Mouse (Mus musculus) mature B cell (primary cell): ENCODE results near the gene Pex11b.
"Not testable (repeated sequence)": the region's sequence is repeated elsewhere in the genome, so short reads cannot be mapped to it uniquely, and the experiment has no call there.

ENCODE experiments used
- in situ Hi-C: fragments of 300-500 bp; cut with MboI; formaldehyde crosslinking; loops from 2 replicates; pipeline ENCODE4 v1.14.3; 2019

Gene Pex11b

GRCm38 (mm10) chr3:96675171-96675570 lies 40.0 kb downstream of the Pex11b start:
- in situ Hi-C loops, result no loop called here

GRCm38 (mm10) chr3:96675690-96676089 lies 40.5 kb downstream of the Pex11b start:
- in situ Hi-C loops, result no loop called here

GRCm38 (mm10) chr3:96678456-96678855 lies 43.3 kb downstream of the Pex11b start:
- in situ Hi-C loops, result no loop called here

- in situ Hi-C loops, result no loop called here
Observed at GRCm38 (mm10) chr3:96679159-96679674, 44.0 kb downstream of the Pex11b start.

- in situ Hi-C loops, result no loop called here
Observed at GRCm38 (mm10) chr3:96680269-96680956, 45.2 kb downstream of the Pex11b start.

GRCm38 (mm10) chr3:96683496-96683895 lies 48.3 kb downstream of the Pex11b start:
- in situ Hi-C loops, result no loop called here

- in situ Hi-C loops, result no loop called here
Observed at GRCm38 (mm10) chr3:96684151-96684821, 49.1 kb downstream of the Pex11b start.

- in situ Hi-C loops, result no loop called here
Observed at GRCm38 (mm10) chr3:96684822-96685156, 49.6 kb downstream of the Pex11b start.

- in situ Hi-C loops, result not testable (repeated sequence)
Observed at GRCm38 (mm10) chr3:96686057-96686456, 50.9 kb downstream of the Pex11b start.

GRCm38 (mm10) chr3:96688854-96689253 lies 53.7 kb downstream of the Pex11b start:
- in situ Hi-C loops, result no loop called here

- in situ Hi-C loops, result no loop called here
Observed at GRCm38 (mm10) chr3:96690298-96690697, 55.1 kb downstream of the Pex11b start.

- in situ Hi-C loops, result no loop called here
Observed at GRCm38 (mm10) chr3:96692506-96692905, 57.3 kb downstream of the Pex11b start.

GRCm38 (mm10) chr3:96693579-96693978 lies 58.4 kb downstream of the Pex11b start:
- in situ Hi-C loops, result no loop called here
